Mouse (Mus musculus) cerebellum, adult 11-12 months (tissue): Measurements from ENCODE around the gene Agbl3.

Source experiments
- DNase-seq: peaks from one replicate; pipeline ENCODE4 v3.0.0; 2022

The Agbl3 gene

GRCm38 (mm10) chr6:34780231-34780942 lies at the start of gene Agbl3:
Gene Agbl3 (plus strand): TSS chr6:34780432.
- peak; percentile 93 for DNase-seq

- no peak for DNase-seq
Measured at GRCm38 (mm10) chr6:34731007-34731406, 49.2 kb upstream of the Agbl3 start.

GRCm38 (mm10) chr6:34731529-34731928 lies 48.7 kb upstream of the Agbl3 start:
- DNase-seq: no peak

- DNase-seq: no peak
Measured at GRCm38 (mm10) chr6:34734940-34735695, 45.1 kb upstream of the Agbl3 start.

GRCm38 (mm10) chr6:34736934-34737333 lies 43.3 kb upstream of the Agbl3 start:
- DNase-seq: no peak

- no peak for DNase-seq
Measured at GRCm38 (mm10) chr6:34743946-34744345, 36.3 kb upstream of the Agbl3 start.

GRCm38 (mm10) chr6:34747846-34748245 lies 32.4 kb upstream of the Agbl3 start:
- DNase-seq: no peak

GRCm38 (mm10) chr6:34748566-34748965 lies 31.7 kb upstream of the Agbl3 start:
- no peak for DNase-seq

- DNase-seq: no peak
Measured at GRCm38 (mm10) chr6:34749526-34749925, 30.7 kb upstream of the Agbl3 start.

- DNase-seq: no peak
Measured at GRCm38 (mm10) chr6:34750487-34751120, 29.6 kb upstream of the Agbl3 start.

GRCm38 (mm10) chr6:34751625-34752024 lies 28.6 kb upstream of the Agbl3 start:
- no peak for DNase-seq

- DNase-seq: peak; percentile 10
Measured at GRCm38 (mm10) chr6:34754448-34754847, 25.8 kb upstream of the Agbl3 start.

- no peak for DNase-seq
Measured at GRCm38 (mm10) chr6:34758340-34758739, 21.9 kb upstream of the Agbl3 start.

- DNase-seq: no peak
Measured at GRCm38 (mm10) chr6:34760023-34760422, 20.2 kb upstream of the Agbl3 start.

GRCm38 (mm10) chr6:34765721-34766120 lies 14.5 kb upstream of the Agbl3 start:
- no peak for DNase-seq

GRCm38 (mm10) chr6:34769984-34770383 lies 10.2 kb upstream of the Agbl3 start:
- no peak for DNase-seq

- no peak for DNase-seq
Measured at GRCm38 (mm10) chr6:34770491-34770890, 9.7 kb upstream of the Agbl3 start.

- DNase-seq: no peak
Measured at GRCm38 (mm10) chr6:34776396-34776795, 3.8 kb upstream of the Agbl3 start.

- no peak for DNase-seq
Measured at GRCm38 (mm10) chr6:34777094-34777493, 3.1 kb upstream of the Agbl3 start.

- no peak for DNase-seq
Measured at GRCm38 (mm10) chr6:34777981-34778668, 2.1 kb upstream of the Agbl3 start.

GRCm38 (mm10) chr6:34780943-34781289 lies 684 bp downstream of the Agbl3 start:
- no peak for DNase-seq

- DNase-seq: no peak
Measured at GRCm38 (mm10) chr6:34782493-34782892, 2.3 kb downstream of the Agbl3 start.

GRCm38 (mm10) chr6:34796881-34797280 lies 16.6 kb downstream of the Agbl3 start:
- DNase-seq: no peak
